Mouse (Mus musculus) stomach, embryonic 14.5 days (tissue): ENCODE measurements around the gene Sox5. TPM values are rescaled to one million over a fixed set of nuclear protein-coding genes. Genes with fewer than 3 reads are reported as not detected.

Source experiments
- ATAC-seq: fragments of 200-750 bp; cut with Nextera tagmentation; 2 replicates; pipeline ENCODE4 v1.8.0; 2017; ENCODE audit warnings: low read depth, moderate TSS enrichment; ENCODE audit not compliant: insufficient number of reproducible peaks, insufficient read depth, low FRiP score
- H3K27ac ChIP-seq: fragments of 300-500 bp; sonication (generic); 2 replicates; pipeline ENCODE4 v1.5.1; 2014; ENCODE audit warnings: mild to moderate bottlenecking, low read length, moderate library complexity, mixed read lengths
- H3K27me3 ChIP-seq: fragments of 300-500 bp; sonication (generic); 2 replicates; pipeline ENCODE4 v1.6.1; 2014; ENCODE audit warnings: low read length, control low read depth, mixed read lengths; ENCODE audit not compliant: control insufficient read depth, insufficient read depth
- H3K36me3 ChIP-seq: fragments of 300-500 bp; sonication (generic); 2 replicates; pipeline ENCODE4 v1.6.1; 2014; ENCODE audit warnings: mild to moderate bottlenecking, control low read depth, low read length, moderate library complexity, mixed read lengths; ENCODE audit not compliant: control insufficient read depth, insufficient read depth
- H3K4me1 ChIP-seq: fragments of 300-500 bp; sonication (generic); 2 replicates; pipeline ENCODE4 v1.6.1; 2014; ENCODE audit warnings: low read length, control low read depth, mixed read lengths; ENCODE audit not compliant: control insufficient read depth, insufficient read depth
- H3K4me2 ChIP-seq: fragments of 300-500 bp; sonication (generic); replicated peaks from 2 replicates; pipeline ENCODE4 v1.6.1; 2014; ENCODE audit warnings: low read depth, low read length, control low read depth
- H3K4me3 ChIP-seq: fragments of 300-500 bp; sonication (generic); 2 replicates; pipeline ENCODE4 v1.5.1; 2014; ENCODE audit warnings: low read depth, low read length, control low read depth
- H3K9ac ChIP-seq: fragments of 300-500 bp; sonication (generic); replicated peaks from 2 replicates; pipeline ENCODE4 v1.6.1; 2014; ENCODE audit warnings: low read depth, mild to moderate bottlenecking, control low read depth, low read length, moderate library complexity, mixed read lengths
- H3K9me3 ChIP-seq: fragments of 300-500 bp; sonication (generic); 2 replicates; pipeline ENCODE4 v1.6.1; 2016; ENCODE audit warnings: low read depth, low read length, control low read depth; ENCODE audit not compliant: control insufficient read depth
- WGBS: fragments of 180-500 bp; shearing (Covaris S2); extraction: QIAGEN DNeasy Blood & Tissue Kit; methylation state at CpG from one replicate; pipeline ENCODE4 v1.1.7; 2014; 5-methylcytosine and 5-hydroxymethylcytosine counted together
- polyA plus RNA-seq: library from polyadenylated mRNA; unstranded; fragments of >200 nt; fragmentation: Nextera tagmentation; extraction: Ambion mirVana; gene quantifications from 2 replicates; pipeline ENCODE4 v1.2.1, GENCODE M21; 2014

Gene Sox5
- polyA plus RNA-seq, 1 experiment from 2014 or later, result 30.3 TPM

- ATAC-seq, result no peak
- H3K9me3 ChIP-seq, result no peaks in the 10 kb centered on the region
- no peaks in the 10 kb centered on the region for H3K4me1 ChIP-seq
- WGBS, result 33% methylated on average over 2 of the region's 2 CpGs
- H3K4me3 ChIP-seq, result no peak overlapping the region
- H3K9ac ChIP-seq, result no peak overlapping the region
- no peak overlapping the region for H3K27ac ChIP-seq
- no peak overlapping the region for H3K4me2 ChIP-seq
- no peaks in the 10 kb centered on the region for H3K27me3 ChIP-seq
- H3K36me3 ChIP-seq, result no peaks in the 10 kb centered on the region
Observed at GRCm38 (mm10) chr6:144329311-144329930, 452.4 kb downstream of the Sox5 start.

GRCm38 (mm10) chr6:144328779-144329178 is 453.0 kb downstream of the Sox5 start:
- Histone ChIP-seq H3K4me3 (no peak overlapping the region), H3K27me3 (no peaks in the 10 kb centered on the region), H3K9ac (no peak overlapping the region), H3K36me3 (no peaks in the 10 kb centered on the region), H3K4me2 (no peak overlapping the region), H3K27ac (no peak overlapping the region), H3K4me1 (no peaks in the 10 kb centered on the region), H3K9me3 (no peaks in the 10 kb centered on the region)
- no peak for ATAC-seq
- 56% methylated on average over 4 of the region's 4 CpGs for WGBS

- H3K9ac ChIP-seq, result no peak overlapping the region
- ATAC-seq, result no peak
- no peak overlapping the region for H3K4me3 ChIP-seq
- H3K4me2 ChIP-seq, result no peak overlapping the region
- H3K27ac ChIP-seq, result no peak overlapping the region
- WGBS, result 65% methylated on average over 3 of the region's 3 CpGs
- H3K27me3 ChIP-seq, result no peaks in the 10 kb centered on the region
- H3K9me3 ChIP-seq, result no peaks in the 10 kb centered on the region
- no peaks in the 10 kb centered on the region for H3K36me3 ChIP-seq
- H3K4me1 ChIP-seq, result no peaks in the 10 kb centered on the region
Observed at GRCm38 (mm10) chr6:144326817-144327216, 455.0 kb downstream of the Sox5 start.

- Histone ChIP-seq H3K4me3 (no peak overlapping the region), H3K27ac (no peak overlapping the region), H3K9me3 (no peaks in the 10 kb centered on the region), H3K4me1 (no peaks in the 10 kb centered on the region), H3K4me2 (no peak overlapping the region), H3K36me3 (no peaks in the 10 kb centered on the region), H3K27me3 (no peaks in the 10 kb centered on the region), H3K9ac (no peak overlapping the region)
- WGBS, result 67% methylated on average over 4 of the region's 4 CpGs
- peak; percentile 49; the same call in 1 of the 2 replicates for ATAC-seq
Observed at GRCm38 (mm10) chr6:144323372-144323771, 458.4 kb downstream of the Sox5 start.

- WGBS, result 95% methylated on average over 13 of the region's 13 CpGs
- no peak for ATAC-seq
- Histone ChIP-seq H3K27me3 (no peaks in the 10 kb centered on the region), H3K36me3 (no peaks in the 10 kb centered on the region), H3K4me2 (no peak overlapping the region), H3K4me3 (no peak overlapping the region), H3K4me1 (no peaks in the 10 kb centered on the region), H3K27ac (no peak overlapping the region), H3K9ac (no peak overlapping the region), H3K9me3 (no peaks in the 10 kb centered on the region)
Observed at GRCm38 (mm10) chr6:144322297-144323047, 459.3 kb downstream of the Sox5 start.

GRCm38 (mm10) chr6:144320327-144320726 is 461.4 kb downstream of the Sox5 start:
- Histone ChIP-seq H3K4me2 (no peak overlapping the region), H3K27ac (no peak overlapping the region), H3K4me1 (no peaks in the 10 kb centered on the region), H3K9ac (no peak overlapping the region), H3K4me3 (no peak overlapping the region), H3K27me3 (no peaks in the 10 kb centered on the region), H3K36me3 (no peaks in the 10 kb centered on the region), H3K9me3 (no peaks in the 10 kb centered on the region)
- ATAC-seq, result no peak

GRCm38 (mm10) chr6:144319717-144320116 is 462.1 kb downstream of the Sox5 start:
- Histone ChIP-seq H3K27me3 (no peaks in the 10 kb centered on the region), H3K4me2 (no peak overlapping the region), H3K4me1 (no peaks in the 10 kb centered on the region), H3K4me3 (no peak overlapping the region), H3K9me3 (no peaks in the 10 kb centered on the region), H3K36me3 (no peaks in the 10 kb centered on the region), H3K9ac (no peak overlapping the region), H3K27ac (no peak overlapping the region)
- WGBS, result 50% methylated on average over 6 of the region's 6 CpGs
- ATAC-seq, result no peak

- no peaks in the 10 kb centered on the region for H3K27me3 ChIP-seq
- ATAC-seq, result no peak
- H3K27ac ChIP-seq, result no peak overlapping the region
- H3K36me3 ChIP-seq, result no peaks in the 10 kb centered on the region
- no peak overlapping the region for H3K9ac ChIP-seq
- no peaks in the 10 kb centered on the region for H3K4me1 ChIP-seq
- 72% methylated on average over 17 of the region's 17 CpGs for WGBS
- H3K4me3 ChIP-seq, result no peak overlapping the region
- no peak overlapping the region for H3K4me2 ChIP-seq
- no peaks in the 10 kb centered on the region for H3K9me3 ChIP-seq
Observed at GRCm38 (mm10) chr6:144312781-144313754, 468.7 kb downstream of the Sox5 start.
